ENCODE assay signal across 11 mouse cellular contexts in genomic region chr7:24852557-24853232, GRCm38 (mm10). TPM values are rescaled to one million over a fixed set of nuclear protein-coding genes. Genes with fewer than 3 reads are reported as not detected.
DNase-seq lines count a peak whose midpoint lies in the region; ATAC-seq and TF ChIP-seq lines count a peak whose summit lies in the region.
"Had no signal": no experiment of that assay in that cellular context is flagged by ENCODE, and none has a peak within 500 bp of the region (broad histone marks: within the 10 kb centered on the region; RNA-seq: fewer than 3 reads in every experiment).

No protein-coding gene starts in this region.

- 82% methylated on average over 8 of the region's 8 CpGs for WGBS in hindbrain, postnatal 0 days
- WGBS in hindbrain, embryonic 16.5 days, result 75% methylated on average over 8 of the region's 8 CpGs

- no peak for DNase-seq in hindbrain, postnatal 0 days (ENCODE audit: low spot score)
- DNase-seq in ES-CJ7 (ENCODE audit: low read depth, low spot score), result peak; percentile 64
- DNase-seq in thymus, postnatal 36 days, result no peak
- DNase-seq in adrenal gland, adult 8-10 months, result no peak
- no peak for DNase-seq in adrenal gland, adult 18-20 months (ENCODE audit: low spot score in 2 of 2)
- DNase-seq: lung, postnatal 10 days had no signal

- no peaks in the 10 kb centered on the region for H3K9me3 ChIP-seq in hindbrain, postnatal 0 days (ENCODE audit: low read length)
- H3K9me3 ChIP-seq in hindbrain, embryonic 16.5 days (ENCODE audit: control insufficient read depth, low read length), result no peaks in the 10 kb centered on the region
- H3K9me3 ChIP-seq in megakaryocyte, embryonic 14.5 days, result no peaks in the 10 kb centered on the region

- H3K36me3 ChIP-seq in hindbrain, postnatal 0 days (ENCODE audit: insufficient read depth, low read length), result no peaks in the 10 kb centered on the region
- no peaks in the 10 kb centered on the region for H3K36me3 ChIP-seq in hindbrain, embryonic 16.5 days (ENCODE audit: control insufficient read depth, insufficient read depth, low read length)
- no peaks in the 10 kb centered on the region for H3K36me3 ChIP-seq in megakaryocyte, embryonic 14.5 days (replicated peaks; ENCODE audit: low read length)

- no peak overlapping the region for H3K27ac ChIP-seq in hindbrain, postnatal 0 days
- no peak overlapping the region for H3K27ac ChIP-seq in hindbrain, embryonic 16.5 days (ENCODE audit: low read depth, low read length)

- no peak for TF ChIP-seq CTCF in hindbrain, postnatal 0 days (IDR thresholded peaks at IDR 0.05; ENCODE audit: low read depth)

- no peak overlapping the region for H3K4me3 ChIP-seq in hindbrain, postnatal 0 days (ENCODE audit: low read length)
- H3K4me3 ChIP-seq in hindbrain, embryonic 16.5 days (ENCODE audit: low read length), result no peak overlapping the region
- peak overlapping the region; percentile 85 for H3K4me3 ChIP-seq in megakaryocyte, embryonic 14.5 days (replicated peaks)

- H3K4me1 ChIP-seq in hindbrain, postnatal 0 days (ENCODE audit: insufficient read depth, low read length), result no peaks in the 10 kb centered on the region
- no peaks in the 10 kb centered on the region for H3K4me1 ChIP-seq in hindbrain, embryonic 16.5 days (ENCODE audit: control insufficient read depth, insufficient read depth, low read depth, low read length)
- H3K4me1 ChIP-seq in megakaryocyte, embryonic 14.5 days, result peaks cover 82% of the 10 kb centered on the region

- no peaks in the 10 kb centered on the region for H3K27me3 ChIP-seq in hindbrain, postnatal 0 days (ENCODE audit: insufficient read depth, low read length)
- no peaks in the 10 kb centered on the region for H3K27me3 ChIP-seq in hindbrain, embryonic 16.5 days (replicated peaks; ENCODE audit: control insufficient read depth, insufficient read depth, low read length)
- H3K27me3 ChIP-seq in megakaryocyte, embryonic 14.5 days (replicated peaks), result no peaks in the 10 kb centered on the region

- no peak overlapping the region for H3K9ac ChIP-seq in hindbrain, postnatal 0 days (replicated peaks; ENCODE audit: low read length)
- no peak overlapping the region for H3K9ac ChIP-seq in hindbrain, embryonic 16.5 days (ENCODE audit: low read depth, low read length)

- H3K4me2 ChIP-seq in hindbrain, postnatal 0 days (ENCODE audit: low read depth, low read length), result no peak overlapping the region
- H3K4me2 ChIP-seq in hindbrain, embryonic 16.5 days (ENCODE audit: low read length), result no peak overlapping the region

- 0 out of 2 replicates have a peak, but pooled peaks have one; percentile 27 for ATAC-seq in hindbrain, postnatal 0 days
- no peak for ATAC-seq in hindbrain, embryonic 16.5 days
- peak; percentile 77 for ATAC-seq in common myeloid progenitor, adult 5-6 weeks (replicated peaks; ENCODE audit: low read depth, poor library complexity, severe bottlenecking)

RNA-seq across cellular contexts. Expression of gene Gm9844, which starts 9.3 kb away (rescaled TPM):
- 0.79 and 2.5 TPM in 2 replicates for total RNA-seq in hindbrain, postnatal 0 days (2014; rRNA removed)
- 31.9 and 32.5 TPM in 2 replicates for polyA plus RNA-seq in hindbrain, postnatal 0 days (2015; fragmentation: Nextera tagmentation; extraction: Ambion mirVana)
- 21.4 and 53.5 TPM in 2 replicates for polyA plus RNA-seq in hindbrain, embryonic 16.5 days (2015; fragmentation: Nextera tagmentation; extraction: Ambion mirVana)
- total RNA-seq in common myeloid progenitor, adult 5-6 weeks (2017), result 34.7 and 43.7 TPM in 2 replicates
- 23.1 and 70.1 TPM in 2 replicates for polyA plus RNA-seq in megakaryocyte, embryonic 14.5 days (2012; ENCODE audit: insufficient read depth, low replicate concordance)
- total RNA-seq in adrenal gland, adult 8-10 months (2022), result not detected
- not detected for total RNA-seq in adrenal gland, adult 18-20 months (2021)

RNA-seq across cellular contexts. Expression of gene Lypd4, which starts 17.0 kb away (rescaled TPM):
- not detected in 2 replicates for total RNA-seq in hindbrain, postnatal 0 days (2014; rRNA removed)
- polyA plus RNA-seq in hindbrain, postnatal 0 days (2015; fragmentation: Nextera tagmentation; extraction: Ambion mirVana), result not detected in 2 replicates
- 0.21 and 0.29 TPM in 2 replicates for polyA plus RNA-seq in hindbrain, embryonic 16.5 days (2015; fragmentation: Nextera tagmentation; extraction: Ambion mirVana)
- not detected in 2 replicates for total RNA-seq in common myeloid progenitor, adult 5-6 weeks (2017)
- polyA plus RNA-seq in megakaryocyte, embryonic 14.5 days (2012; ENCODE audit: insufficient read depth, low replicate concordance), result not detected in 2 replicates
- not detected for total RNA-seq in adrenal gland, adult 8-10 months (2022)
- not detected for total RNA-seq in adrenal gland, adult 18-20 months (2021)
- polyA plus RNA-seq: cortical plate, adult 2 months; heart, embryonic 14.5 days had no signal

RNA-seq across cellular contexts. Expression of gene Dmrtc2, which starts 17.2 kb away (rescaled TPM):
- 1.7 TPM in 1 of 2 replicates, not detected in the other for total RNA-seq in hindbrain, postnatal 0 days (2014; rRNA removed)
- polyA plus RNA-seq in hindbrain, postnatal 0 days (2015; fragmentation: Nextera tagmentation; extraction: Ambion mirVana), result 0.10 and 0.18 TPM in 2 replicates
- 0.30 and 0.47 TPM in 2 replicates for polyA plus RNA-seq in hindbrain, embryonic 16.5 days (2015; fragmentation: Nextera tagmentation; extraction: Ambion mirVana)
- not detected in 2 replicates for total RNA-seq in common myeloid progenitor, adult 5-6 weeks (2017)
- not detected in 2 replicates for polyA plus RNA-seq in megakaryocyte, embryonic 14.5 days (2012; ENCODE audit: insufficient read depth, low replicate concordance)
- total RNA-seq in adrenal gland, adult 8-10 months (2022), result not detected
- total RNA-seq in adrenal gland, adult 18-20 months (2021), result not detected
- polyA plus RNA-seq: cortical plate, adult 2 months; heart, embryonic 14.5 days had no signal

RNA-seq across cellular contexts. Expression of gene Rps19, which starts 31.5 kb away (rescaled TPM):
- 483 and 611 TPM in 2 replicates for total RNA-seq in hindbrain, postnatal 0 days (2014; rRNA removed)
- polyA plus RNA-seq in hindbrain, postnatal 0 days (2015; fragmentation: Nextera tagmentation; extraction: Ambion mirVana), result 1,228 and 1,333 TPM in 2 replicates
- polyA plus RNA-seq in hindbrain, embryonic 16.5 days (2015; fragmentation: Nextera tagmentation; extraction: Ambion mirVana), result 1,005 and 1,089 TPM in 2 replicates
- 1,538 and 1,683 TPM in 2 replicates for total RNA-seq in common myeloid progenitor, adult 5-6 weeks (2017)
- 171 and 2,463 TPM in 2 replicates for polyA plus RNA-seq in megakaryocyte, embryonic 14.5 days (2012; ENCODE audit: insufficient read depth, low replicate concordance)
- total RNA-seq in adrenal gland, adult 8-10 months (2022), result 1,000 to 10,000 TPM in 3 of 4 experiments, 100 to 1,000 TPM in 1; 823 to 1,088 (median 1,017) TPM
- 100 to 1,000 TPM; 871 to 959 TPM for total RNA-seq in adrenal gland, adult 18-20 months (2021)

RNA-seq across cellular contexts. Expression of gene Cd79a, which starts 44.5 kb away (rescaled TPM):
- total RNA-seq in hindbrain, postnatal 0 days (2014; rRNA removed), result 0.10 and 0.11 TPM in 2 replicates
- 0.63 and 0.93 TPM in 2 replicates for polyA plus RNA-seq in hindbrain, postnatal 0 days (2015; fragmentation: Nextera tagmentation; extraction: Ambion mirVana)
- 0.34 and 0.39 TPM in 2 replicates for polyA plus RNA-seq in hindbrain, embryonic 16.5 days (2015; fragmentation: Nextera tagmentation; extraction: Ambion mirVana)
- total RNA-seq in common myeloid progenitor, adult 5-6 weeks (2017), result not detected in 2 replicates
- 0.50 TPM in 1 of 2 replicates, not detected in the other for polyA plus RNA-seq in megakaryocyte, embryonic 14.5 days (2012; ENCODE audit: insufficient read depth, low replicate concordance)
- 1 to 10 TPM in 2 of 4 experiments, under 1 TPM in 2; 0.44 to 2.1 (median 1.2) TPM for total RNA-seq in adrenal gland, adult 8-10 months (2022)
- total RNA-seq in adrenal gland, adult 18-20 months (2021), result 1 to 10 TPM in 1 of 2 experiments, under 1 TPM in 1; 0.74 to 1.0 TPM
- polyA plus RNA-seq: heart, embryonic 14.5 days had no signal

Comparison
In these comparisons a context has a peak if more than half of its experiments do, and no peak if none do; other contexts are left out.
1. RNA of gene Gm9844, which starts 9.3 kb away (total RNA-seq): 34.7 to 43.7 TPM in common myeloid progenitor, adult 5-6 weeks; 0.79 to 2.5 TPM in hindbrain, postnatal 0 days, not detected in adrenal gland, adult 18-20 months and not detected in adrenal gland, adult 8-10 months; every median in the first group is over 10 times any median in the second.